Mouse (Mus musculus) limb, embryonic 13.5 days (tissue): ENCODE measurements around the gene Bcl2l2. TPM values are rescaled to one million over a fixed set of nuclear protein-coding genes. Genes with fewer than 3 reads are reported as not detected.

Source experiments
- ATAC-seq: fragments of 200-750 bp; cut with Nextera tagmentation; 2 replicates; pipeline ENCODE4 v1.8.0; 2017; ENCODE audit warnings: low read depth, moderate number of reproducible peaks, moderate TSS enrichment; ENCODE audit not compliant: low FRiP score
- H3K27ac ChIP-seq: fragments of 300-500 bp; sonication (generic); 2 replicates; pipeline ENCODE4 v1.5.1; 2015; ENCODE audit warnings: inconsistent platforms, mild to moderate bottlenecking, moderate library complexity
- H3K27me3 ChIP-seq: fragments of 300-500 bp; sonication (generic); 2 replicates; pipeline ENCODE4 v1.6.1; 2015; ENCODE audit warnings: mild to moderate bottlenecking, inconsistent platforms
- H3K36me3 ChIP-seq: fragments of 300-500 bp; sonication (generic); 2 replicates; pipeline ENCODE4 v1.6.1; 2015; ENCODE audit warnings: inconsistent platforms, mild to moderate bottlenecking, moderate library complexity
- H3K4me1 ChIP-seq: fragments of 300-500 bp; sonication (generic); 2 replicates; pipeline ENCODE4 v1.6.1; 2015; ENCODE audit warnings: inconsistent platforms
- H3K4me2 ChIP-seq: fragments of 300-500 bp; sonication (generic); replicated peaks from 2 replicates; pipeline ENCODE4 v1.6.1; 2015; ENCODE audit warnings: inconsistent platforms, mild to moderate bottlenecking, moderate library complexity
- H3K4me3 ChIP-seq: fragments of 300-500 bp; sonication (generic); 2 replicates; pipeline ENCODE4 v1.5.1; 2015; ENCODE audit warnings: moderate library complexity, mild to moderate bottlenecking, inconsistent platforms
- H3K9ac ChIP-seq: fragments of 300-500 bp; sonication (generic); 2 replicates; pipeline ENCODE4 v1.6.1; 2015; ENCODE audit warnings: mild to moderate bottlenecking, inconsistent platforms
- H3K9me3 ChIP-seq: fragments of 300-500 bp; sonication (generic); 2 replicates; pipeline ENCODE4 v1.6.1; 2016; ENCODE audit warnings: inconsistent platforms
- WGBS: fragments of 180-500 bp; shearing (Covaris S2); methylation state at CpG from one replicate; pipeline ENCODE4 v1.1.7; 2015; 5-methylcytosine and 5-hydroxymethylcytosine counted together
- polyA plus RNA-seq: library from polyadenylated mRNA; unstranded; fragments of >200 nt; fragmentation: Nextera tagmentation; extraction: Ambion mirVana; gene quantifications from 2 replicates; pipeline ENCODE4 v1.2.1, GENCODE M21; 2015

Bcl2l2 gene
- polyA plus RNA-seq, 1 experiment from 2014 or later: 4.0 TPM

DNA sequence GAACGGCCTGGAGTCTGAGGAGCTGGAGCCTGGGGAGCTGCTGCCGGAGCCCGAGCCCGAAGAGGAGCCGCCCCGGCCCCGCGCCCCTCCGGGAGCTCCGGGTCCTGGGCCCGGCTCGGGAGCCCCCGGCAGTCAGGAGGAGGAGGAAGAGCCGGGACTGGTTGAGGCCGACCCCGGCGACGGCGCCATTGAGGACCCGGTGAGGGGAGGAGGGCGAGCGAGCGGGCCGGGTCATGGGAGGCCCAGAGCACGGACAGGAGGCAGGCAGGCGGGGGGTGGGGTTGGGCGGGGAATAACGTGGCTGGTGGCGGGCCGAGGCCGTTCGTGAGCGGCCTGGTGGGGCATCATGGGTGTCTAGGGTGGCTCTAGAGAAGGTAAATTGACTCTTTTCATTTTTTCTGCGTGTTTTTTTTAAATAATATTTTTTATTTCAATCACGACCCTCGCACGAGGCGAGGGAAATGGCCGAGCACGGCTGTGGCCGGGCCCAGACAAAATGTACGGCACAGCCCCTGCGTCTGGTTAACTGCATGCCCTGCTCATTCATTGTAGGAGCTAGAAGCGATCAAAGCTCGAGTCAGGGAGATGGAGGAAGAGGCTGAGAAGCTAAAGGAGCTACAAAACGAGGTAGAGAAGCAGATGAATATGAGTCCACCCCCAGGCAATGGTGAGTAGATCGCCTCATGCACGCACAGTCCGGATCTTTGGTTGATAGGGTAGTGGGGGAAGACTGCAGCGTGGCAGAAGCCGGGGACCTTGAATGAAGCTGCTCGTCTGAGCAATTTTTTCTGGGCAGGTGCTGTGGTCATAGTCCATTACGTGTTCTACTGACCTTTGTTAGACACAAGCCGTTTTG is 11.3 kb downstream of the Bcl2l2 start:
- 1% methylated on average over 50 of the region's 54 CpGs for WGBS
- Histone ChIP-seq H3K27ac (peak overlapping the region; percentile 92), H3K4me3 (peak overlapping the region; percentile 96), H3K4me2 (peak overlapping the region; percentile 84), H3K9me3 (no peaks in the 10 kb centered on the region), H3K36me3 (peaks cover 36% of the 10 kb centered on the region), H3K4me1 (peaks cover 12% of the 10 kb centered on the region), H3K9ac (peak overlapping the region; percentile 98), H3K27me3 (no peaks in the 10 kb centered on the region)
- peak; percentile 46 for ATAC-seq

DNA sequence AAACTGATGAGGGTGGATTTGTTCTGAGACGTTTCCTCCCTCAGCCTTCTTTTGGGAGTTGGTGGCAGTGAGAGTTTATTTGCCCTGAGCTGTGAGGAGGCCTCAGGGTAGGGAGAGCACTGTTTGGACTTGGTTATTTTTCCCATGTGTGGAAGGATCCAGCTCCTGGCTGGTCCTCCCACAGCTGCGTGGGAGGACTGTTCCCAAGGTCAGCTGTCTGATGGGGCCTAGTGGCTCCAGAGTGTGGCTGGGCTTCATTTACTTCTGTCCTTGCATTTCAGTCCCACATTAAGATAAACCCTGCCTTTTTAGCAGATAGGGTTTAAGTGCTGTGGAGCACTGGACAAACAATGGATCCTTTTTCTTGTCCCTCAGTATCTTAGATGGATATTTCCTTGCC is 14.3 kb downstream of the Bcl2l2 start:
- ATAC-seq: no peak
- WGBS: 62% methylated on average over 2 of the region's 2 CpGs
- H3K4me2 ChIP-seq: no peak overlapping the region
- no peak overlapping the region for H3K9ac ChIP-seq
- H3K9me3 ChIP-seq: no peaks in the 10 kb centered on the region
- H3K36me3 ChIP-seq: peaks cover 36% of the 10 kb centered on the region
- H3K4me1 ChIP-seq: peaks cover 12% of the 10 kb centered on the region
- no peaks in the 10 kb centered on the region for H3K27me3 ChIP-seq
- no peak overlapping the region for H3K4me3 ChIP-seq
- no peak overlapping the region for H3K27ac ChIP-seq

DNA sequence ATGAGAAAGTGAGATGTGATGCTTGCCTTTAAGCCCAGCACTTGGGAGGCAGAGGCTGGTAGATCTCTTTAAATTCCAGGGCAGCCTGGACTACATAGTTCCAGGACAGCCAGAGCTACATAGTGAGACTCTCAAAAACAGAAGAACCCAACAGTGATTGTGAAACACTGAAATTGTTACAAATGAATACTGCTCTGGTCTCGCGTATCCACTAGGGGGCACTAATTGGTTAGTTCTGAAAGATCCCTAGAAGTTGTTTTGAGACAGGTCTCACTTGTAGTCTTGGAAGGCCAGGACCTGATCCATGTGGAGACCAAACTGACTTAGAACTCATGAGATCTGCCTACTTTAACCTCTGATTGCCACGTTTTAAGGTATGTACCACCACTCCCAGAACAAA is 17.2 kb downstream of the Bcl2l2 start:
- Histone ChIP-seq H3K4me3 (no peak overlapping the region), H3K4me2 (no peak overlapping the region), H3K36me3 (peaks cover 60% of the 10 kb centered on the region), H3K9me3 (no peaks in the 10 kb centered on the region), H3K27ac (no peak overlapping the region; the same call in 1 of the 2 replicates), H3K9ac (no peak overlapping the region), H3K4me1 (peaks cover 7% of the 10 kb centered on the region), H3K27me3 (no peaks in the 10 kb centered on the region)
- peak; percentile 64; the same call in 1 of the 2 replicates for ATAC-seq
- 2% methylated on average over 3 of the region's 3 CpGs for WGBS

DNA sequence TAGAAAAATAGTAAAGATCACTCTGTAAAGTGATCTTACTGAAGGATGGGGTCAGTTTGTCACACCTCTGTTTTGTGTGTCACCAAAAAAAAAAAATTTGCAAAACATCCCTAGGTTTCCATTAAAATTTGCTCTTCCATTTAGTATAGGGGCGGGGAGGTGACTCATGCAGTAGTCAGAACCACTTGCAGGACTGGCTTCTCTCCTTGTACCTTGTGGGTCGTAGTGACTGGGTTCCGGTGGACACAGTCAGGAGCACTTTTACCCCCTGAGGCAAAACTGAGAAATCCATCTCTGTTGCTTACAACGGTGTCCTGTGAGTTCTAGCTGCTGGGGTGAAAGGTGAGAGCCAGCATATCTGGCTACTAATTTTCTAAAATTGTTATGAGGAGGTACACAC is 20.5 kb downstream of the Bcl2l2 start:
- Histone ChIP-seq H3K27ac (no peak overlapping the region), H3K9me3 (no peaks in the 10 kb centered on the region), H3K4me3 (no peak overlapping the region), H3K27me3 (no peaks in the 10 kb centered on the region), H3K36me3 (peaks cover 61% of the 10 kb centered on the region), H3K4me1 (no peaks in the 10 kb centered on the region), H3K4me2 (no peak overlapping the region), H3K9ac (no peak overlapping the region)
- 87% methylated on average over 4 of the region's 4 CpGs for WGBS
- ATAC-seq: no peak

- Histone ChIP-seq H3K4me2 (no peak overlapping the region), H3K27me3 (no peaks in the 10 kb centered on the region), H3K36me3 (peaks cover 77% of the 10 kb centered on the region), H3K27ac (no peak overlapping the region), H3K9ac (peak overlapping the region; percentile 48; the same call in 1 of the 2 replicates), H3K4me1 (peaks cover 29% of the 10 kb centered on the region), H3K4me3 (no peak overlapping the region), H3K9me3 (no peaks in the 10 kb centered on the region)
- WGBS: 88% methylated on average over 7 of the region's 7 CpGs
- ATAC-seq: no peak
These were observed 25.5 kb downstream of the Bcl2l2 start for GRCm38 (mm10) chr14:54908682-54909081.

- Histone ChIP-seq H3K27me3 (no peaks in the 10 kb centered on the region), H3K27ac (peak overlapping the region; percentile 91), H3K4me1 (peaks cover 31% of the 10 kb centered on the region), H3K9me3 (no peaks in the 10 kb centered on the region), H3K9ac (peak overlapping the region; percentile 96), H3K36me3 (peaks cover 67% of the 10 kb centered on the region), H3K4me2 (peak overlapping the region; percentile 96), H3K4me3 (peak overlapping the region; percentile 91)
- ATAC-seq: peak; percentile 52
- WGBS: 2% methylated on average over 52 of the region's 69 CpGs
These were observed 29.1 kb downstream of the Bcl2l2 start for GRCm38 (mm10) chr14:54912109-54912850.

DNA sequence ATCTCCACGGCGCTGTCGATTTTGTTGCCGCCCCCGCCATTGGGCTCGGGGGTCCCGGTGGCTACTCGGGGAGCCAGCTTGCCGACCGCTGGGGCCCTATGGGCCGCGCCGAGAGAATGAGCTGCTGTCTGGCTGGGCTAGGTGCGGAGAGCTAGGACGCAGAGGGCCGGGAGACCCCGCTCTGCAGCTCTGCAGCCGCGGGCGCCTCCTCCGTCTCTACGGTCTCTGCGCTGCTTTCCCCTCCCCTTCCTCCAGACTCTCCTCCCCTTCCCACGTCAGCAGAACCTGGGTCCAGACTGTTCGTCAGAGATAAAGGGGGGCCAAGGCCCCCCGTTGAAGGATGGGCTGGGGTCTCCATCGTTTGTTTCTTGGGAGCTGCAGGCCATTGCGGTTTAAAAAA is 29.7 kb downstream of the Bcl2l2 start, which contains the start of gene Slc22a17:
Gene Slc22a17, minus strand, starts transcription at position 247 of the 400 bp plus-strand sequence.
- Histone ChIP-seq H3K36me3 (peaks cover 67% of the 10 kb centered on the region), H3K9me3 (no peaks in the 10 kb centered on the region), H3K27me3 (no peaks in the 10 kb centered on the region), H3K4me1 (peaks cover 31% of the 10 kb centered on the region), H3K4me2 (peak within 1 kb of the TSS; percentile 96), H3K4me3 (peak within 1 kb of the TSS; percentile 91), H3K9ac (peak within 1 kb of the TSS; percentile 96), H3K27ac (peak within 1 kb of the TSS; percentile 91)
- ATAC-seq: peak; percentile 93
- under 1% methylated on average over 28 of the region's 28 CpGs for WGBS

- peak overlapping the region; percentile 91 for H3K4me3 ChIP-seq
- WGBS: 18% methylated on average over 10 of the region's 10 CpGs
- no peak for ATAC-seq
- no peaks in the 10 kb centered on the region for H3K27me3 ChIP-seq
- H3K9me3 ChIP-seq: no peaks in the 10 kb centered on the region
- peaks cover 67% of the 10 kb centered on the region for H3K36me3 ChIP-seq
- peak overlapping the region; percentile 96 for H3K4me2 ChIP-seq
- peaks cover 31% of the 10 kb centered on the region for H3K4me1 ChIP-seq
- H3K9ac ChIP-seq: peak overlapping the region; percentile 96
- peak overlapping the region; percentile 91; the same call in 1 of the 2 replicates for H3K27ac ChIP-seq
These were observed 30.2 kb downstream of the Bcl2l2 start for GRCm38 (mm10) chr14:54913343-54913742.

DNA sequence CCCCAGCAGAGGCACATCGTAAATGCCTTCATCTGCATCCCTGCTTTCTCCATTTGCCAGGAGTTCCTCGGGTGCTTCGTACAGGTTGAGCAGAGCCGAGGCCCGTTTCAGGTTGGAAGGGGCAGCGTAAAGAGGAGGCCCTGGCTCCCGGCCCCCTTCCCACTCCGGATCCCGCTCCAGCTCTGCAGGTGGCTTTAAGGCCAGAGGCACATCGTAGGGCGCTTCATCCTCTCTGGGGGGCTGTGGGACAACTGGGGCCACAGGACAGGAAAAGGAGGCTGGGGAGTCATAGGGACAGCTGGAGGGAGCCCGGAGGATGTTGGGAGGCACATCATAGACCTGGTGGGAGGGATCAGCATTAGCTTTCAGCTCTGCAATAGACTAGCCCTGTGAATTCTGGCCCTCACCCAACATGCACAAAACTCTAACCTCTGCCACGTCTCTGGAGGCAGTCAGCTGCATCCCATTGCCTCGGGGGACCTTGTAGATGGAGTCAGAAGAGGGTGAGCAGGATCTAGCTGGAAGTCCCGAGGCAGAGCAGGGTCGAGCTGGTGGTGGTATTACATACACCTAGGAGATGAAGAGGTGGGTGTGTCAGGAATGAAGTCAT is 37.0 kb downstream of the Bcl2l2 start:
- H3K4me2 ChIP-seq: no peak overlapping the region
- no peak for ATAC-seq
- WGBS: 89% methylated on average over 16 of the region's 16 CpGs
- no peak overlapping the region for H3K9ac ChIP-seq
- H3K27me3 ChIP-seq: no peaks in the 10 kb centered on the region
- H3K4me1 ChIP-seq: peaks cover 17% of the 10 kb centered on the region
- H3K27ac ChIP-seq: no peak overlapping the region
- no peak overlapping the region for H3K4me3 ChIP-seq
- peaks cover 22% of the 10 kb centered on the region for H3K9me3 ChIP-seq
- H3K36me3 ChIP-seq: peaks cover 76% of the 10 kb centered on the region

- peaks cover 39% of the 10 kb centered on the region for H3K4me1 ChIP-seq
- peaks cover 22% of the 10 kb centered on the region for H3K9me3 ChIP-seq
- H3K4me3 ChIP-seq: peak overlapping the region; percentile 67
- peak overlapping the region; percentile 88 for H3K4me2 ChIP-seq
- WGBS: 10% methylated on average over 7 of the region's 7 CpGs
- H3K9ac ChIP-seq: peak overlapping the region; percentile 97
- H3K27me3 ChIP-seq: no peaks in the 10 kb centered on the region
- peak; percentile 57 for ATAC-seq
- peak overlapping the region; percentile 100 for H3K27ac ChIP-seq
- H3K36me3 ChIP-seq: peaks cover 30% of the 10 kb centered on the region
These were observed 41.6 kb downstream of the Bcl2l2 start for GRCm38 (mm10) chr14:54924641-54925348.
